Mouse (Mus musculus): Measurements from ENCODE around the gene Cd81. TPM values are rescaled to one million over a fixed set of nuclear protein-coding genes. Genes with fewer than 3 reads are reported as not detected.

Gene Cd81
- total RNA-seq, 2 experiments from 2014 or later: 65.9 to 80.4 TPM

DNA sequence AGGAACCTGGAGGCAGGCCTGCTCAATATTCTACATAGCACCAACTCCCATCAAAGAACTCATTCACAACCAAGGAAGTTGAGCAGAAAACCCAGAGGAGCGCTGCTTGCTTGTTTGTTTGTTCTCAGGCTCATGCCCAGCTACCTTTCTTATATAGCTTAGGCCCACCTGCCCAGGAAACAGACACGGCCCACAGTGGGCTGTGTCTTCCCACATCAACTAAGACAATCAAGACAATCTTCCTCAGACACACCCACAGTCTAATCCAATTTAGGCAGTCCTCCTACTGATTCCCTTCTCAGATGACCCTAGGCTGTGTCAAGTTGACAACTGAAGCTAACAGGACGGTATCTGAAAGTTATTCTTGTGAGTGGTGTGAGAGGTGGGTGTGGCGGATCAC is 53.5 kb downstream of the Cd81 start, which contains the start of gene Kcnq1:
Kcnq1 (plus strand) TSS at position 301 of the 400 bp plus-strand sequence.
- no peak for ATAC-seq (replicated peaks; ENCODE audit: low FRiP score, poor library complexity, severe bottlenecking)

DNA sequence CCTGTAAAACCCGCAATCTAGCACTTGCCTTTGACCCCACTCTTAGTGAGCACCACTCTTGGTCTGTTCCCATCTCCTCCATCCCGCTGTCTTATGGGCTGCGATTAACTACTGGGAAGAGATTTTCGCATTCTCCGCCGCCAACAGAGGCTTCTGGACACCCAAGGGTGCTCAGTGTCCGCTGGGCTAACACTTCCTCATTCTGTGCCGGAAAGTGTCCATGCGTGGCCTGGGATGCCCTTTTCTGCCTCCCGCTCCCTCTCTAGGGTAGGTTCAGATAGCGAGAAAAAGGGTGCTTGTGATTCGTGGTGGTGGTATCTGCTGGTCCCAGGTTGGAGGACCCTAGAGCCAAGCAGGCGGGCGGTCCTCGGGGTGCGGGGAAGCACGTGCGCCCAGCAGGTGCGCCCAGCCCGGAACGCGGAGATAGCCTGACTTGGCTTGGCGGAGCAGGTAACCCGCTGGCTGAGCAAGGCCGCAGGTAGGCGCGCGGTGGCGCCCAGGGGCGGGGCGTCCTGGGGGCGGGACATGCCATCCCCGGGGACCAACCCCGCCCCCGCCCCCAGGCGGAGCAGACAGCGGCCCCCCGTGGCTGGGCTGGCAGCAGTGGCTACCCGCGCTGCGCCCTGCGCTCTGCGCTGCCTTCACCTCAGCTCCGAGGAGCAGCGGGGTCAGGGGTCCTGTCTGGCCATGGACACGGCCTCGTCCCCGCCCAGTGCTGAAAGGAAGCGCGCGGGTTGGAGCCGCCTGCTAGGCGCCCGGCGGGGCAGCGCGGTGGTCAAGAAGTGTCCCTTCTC is 54.3 kb downstream of the Cd81 start:
- ATAC-seq (replicated peaks; ENCODE audit: low FRiP score, poor library complexity, severe bottlenecking): no peak

DNA sequence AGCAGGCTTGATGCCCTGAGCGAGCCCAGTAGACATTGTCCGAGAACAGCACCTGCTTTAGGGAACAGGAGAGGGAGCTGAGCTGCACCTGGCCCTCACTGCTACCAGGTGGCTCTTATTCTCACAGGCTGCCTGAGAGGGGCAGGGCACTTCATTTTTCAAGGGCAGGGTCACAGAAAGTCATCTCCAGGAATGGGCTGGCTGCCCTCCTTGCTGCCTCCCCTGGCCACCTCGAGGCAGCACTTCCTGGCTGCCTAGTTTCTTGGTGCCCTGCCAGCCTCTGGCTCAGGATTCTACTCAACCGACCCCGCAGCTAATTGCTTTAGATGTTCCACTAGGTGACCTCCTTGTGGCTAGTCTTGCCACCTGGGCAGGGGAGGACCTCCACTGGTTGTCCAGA is 55.7 kb downstream of the Cd81 start:
- ATAC-seq (replicated peaks; ENCODE audit: low FRiP score, poor library complexity, severe bottlenecking): no peak

DNA sequence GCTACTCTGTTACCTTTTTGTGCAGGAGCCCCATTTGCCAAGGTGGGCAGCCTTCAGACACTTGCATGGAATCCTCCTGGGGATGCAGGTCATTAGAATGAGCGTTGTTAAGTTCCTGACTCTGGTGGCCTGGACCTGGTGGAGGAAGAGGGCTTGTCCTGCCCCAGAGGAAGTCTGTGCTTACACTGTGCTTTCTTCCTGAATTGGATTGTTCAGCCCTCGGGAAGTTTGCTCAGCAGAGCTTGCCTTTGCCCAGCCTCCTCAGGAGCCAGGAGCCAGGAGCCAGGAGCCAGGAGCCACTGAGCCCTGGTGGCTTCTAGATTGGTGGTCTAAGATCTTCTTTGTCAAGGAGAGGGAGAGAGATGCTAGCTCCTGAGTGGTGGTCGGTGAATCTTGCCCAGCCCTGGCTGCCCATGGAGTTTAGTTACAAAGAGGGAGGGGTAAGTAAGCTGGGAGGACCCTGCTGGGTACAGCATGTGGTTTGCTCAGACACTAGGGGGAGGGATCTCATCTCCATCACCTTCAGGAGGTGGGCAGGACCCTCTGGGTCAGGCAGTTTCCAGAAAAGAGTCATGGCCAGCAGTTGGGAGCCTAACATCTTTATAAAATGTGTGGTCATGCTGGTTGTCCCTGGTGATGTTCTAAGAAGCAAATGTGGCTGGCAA is 56.6 kb downstream of the Cd81 start:
- ATAC-seq (replicated peaks; ENCODE audit: low FRiP score, poor library complexity, severe bottlenecking): no peak

DNA sequence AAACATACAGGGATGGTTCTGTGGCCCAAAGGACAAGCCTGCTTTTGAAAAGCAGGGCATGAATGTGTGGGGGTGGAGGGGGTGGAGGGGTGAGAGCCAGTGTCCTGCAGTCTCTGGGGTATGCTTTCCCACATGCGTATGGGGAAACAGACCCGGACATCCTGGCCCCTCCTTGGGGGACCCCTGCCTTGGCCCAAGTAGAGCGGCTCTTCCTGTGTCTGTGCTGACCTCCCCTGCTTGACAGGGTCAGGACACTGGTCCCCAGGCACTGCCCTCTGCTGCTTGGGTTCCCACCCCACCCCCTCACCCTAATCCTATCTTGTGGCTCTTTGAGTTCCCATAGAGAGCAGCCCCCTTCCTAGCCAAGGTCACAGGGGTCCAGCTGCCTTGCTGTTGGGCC is 57.2 kb downstream of the Cd81 start:
- ATAC-seq (replicated peaks; ENCODE audit: low FRiP score, poor library complexity, severe bottlenecking): no peak

DNA sequence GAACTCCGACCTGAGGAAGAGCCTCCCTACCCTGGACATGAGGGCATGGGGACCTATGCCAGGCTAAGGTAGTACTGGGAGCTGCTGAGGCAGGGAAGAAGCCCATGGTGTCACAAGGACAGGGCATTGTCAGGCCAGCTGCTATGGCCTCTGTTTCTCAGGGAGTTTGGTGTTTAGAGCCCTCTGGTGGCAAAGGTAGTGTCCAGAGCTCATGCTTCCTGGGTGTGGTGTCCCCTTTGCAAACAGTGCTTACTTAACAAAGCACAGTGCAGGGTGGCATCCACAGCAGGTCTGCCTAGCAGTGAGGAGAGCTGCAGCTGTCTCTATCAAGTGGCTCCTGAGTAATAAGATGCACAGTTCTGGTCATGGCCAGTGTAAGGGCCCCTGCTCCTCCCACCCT is 58.3 kb downstream of the Cd81 start:
- no peak for ATAC-seq (replicated peaks; ENCODE audit: low FRiP score, poor library complexity, severe bottlenecking)

DNA sequence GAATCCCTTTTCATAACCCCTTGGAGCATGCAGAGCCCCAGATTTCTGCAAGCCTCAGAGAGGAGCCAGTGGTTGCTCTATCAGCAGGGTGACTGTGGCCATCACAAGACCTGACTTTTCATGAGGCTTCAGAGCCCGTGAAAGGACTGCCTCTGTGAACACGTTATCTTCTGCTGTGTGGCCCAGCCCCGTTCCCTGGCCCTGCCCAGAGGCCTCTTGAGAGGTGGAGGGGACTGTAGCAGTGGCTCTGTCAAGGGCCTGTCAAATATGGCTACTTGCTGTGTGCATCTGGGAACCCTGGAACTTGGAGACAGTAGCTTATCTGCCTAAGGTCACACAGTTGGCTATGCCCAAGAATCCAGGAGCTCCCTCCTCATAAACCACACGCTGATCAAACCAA is 59.2 kb downstream of the Cd81 start:
- no peak for ATAC-seq (replicated peaks; ENCODE audit: low FRiP score, poor library complexity, severe bottlenecking)

DNA sequence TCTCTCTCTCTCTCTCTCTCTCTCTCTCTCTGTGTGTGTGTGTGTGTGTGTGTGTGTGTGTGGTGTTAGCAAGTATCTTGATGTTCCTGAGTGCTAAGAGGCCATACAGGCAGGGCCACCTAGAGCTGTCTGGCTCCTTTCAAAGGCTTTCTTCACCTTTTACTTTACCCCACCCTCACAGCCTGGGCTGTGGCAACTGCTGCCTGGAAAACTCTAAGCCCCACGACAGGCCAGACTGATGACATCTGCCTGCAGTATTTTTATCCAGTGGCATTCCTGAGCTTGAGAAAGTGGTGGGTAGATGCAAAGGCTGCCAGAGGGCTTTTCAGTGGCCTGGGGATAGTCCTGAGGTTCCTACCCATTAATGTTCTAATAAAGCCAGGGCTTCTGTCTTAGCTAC is 59.9 kb downstream of the Cd81 start:
- ATAC-seq (replicated peaks; ENCODE audit: low FRiP score, poor library complexity, severe bottlenecking): no peak

DNA sequence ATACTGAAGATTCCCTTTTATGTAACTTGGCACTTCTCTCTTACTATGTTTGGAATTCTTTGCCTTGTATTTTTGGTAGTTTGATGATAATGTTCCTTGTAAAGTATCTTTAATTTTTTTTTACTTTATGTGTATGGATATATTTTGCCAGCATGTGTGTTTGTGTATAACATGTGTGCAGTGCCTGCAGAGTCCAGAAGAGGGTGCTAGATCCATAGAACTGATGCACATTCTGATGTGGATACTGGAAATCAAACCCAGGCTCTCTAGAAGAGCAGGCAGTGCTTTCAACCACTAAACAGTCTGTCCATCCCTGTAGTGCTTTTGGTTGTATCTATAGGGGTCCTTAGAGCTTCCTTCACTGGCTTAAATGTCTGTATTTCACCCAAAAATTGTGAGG is 62.2 kb downstream of the Cd81 start:
- ATAC-seq (replicated peaks; ENCODE audit: low FRiP score, poor library complexity, severe bottlenecking): no peak

DNA sequence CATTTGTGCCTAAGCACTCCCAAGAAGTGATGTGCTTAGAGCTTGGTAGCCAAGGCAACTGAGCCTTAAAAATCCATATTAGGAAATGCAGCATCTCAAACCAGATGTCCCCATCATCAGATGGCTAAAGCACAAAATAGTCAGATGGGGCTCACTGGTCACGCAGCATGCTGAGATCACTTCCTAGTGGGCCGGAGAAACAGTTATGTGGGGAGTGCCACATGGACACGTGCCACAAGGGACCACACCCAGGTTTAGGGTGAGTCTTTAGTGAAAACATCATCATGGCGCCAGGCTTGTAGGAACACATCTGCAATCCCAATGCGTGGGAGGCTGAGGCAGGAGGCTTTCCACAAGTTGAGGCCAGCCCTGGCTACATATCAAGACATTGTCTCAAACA is 64.0 kb downstream of the Cd81 start:
- ATAC-seq (replicated peaks; ENCODE audit: low FRiP score, poor library complexity, severe bottlenecking): no peak

Other genes with a start within 250 kb of the Cd81 start
- not detected in 2 replicates for gene Th, start 121.6 kb upstream of the Cd81 start, total RNA-seq (2015; ENCODE audit: low replicate concordance)
- not detected in 2 replicates for gene Th, start 121.6 kb upstream of the Cd81 start, total RNA-seq (2017; ENCODE audit: low replicate concordance)
- not detected in 2 replicates for gene Ascl2, start 83.5 kb upstream of the Cd81 start, total RNA-seq (2015; ENCODE audit: low replicate concordance)
- not detected in 2 replicates for gene Ascl2, start 83.5 kb upstream of the Cd81 start, total RNA-seq (2017; ENCODE audit: low replicate concordance)
- gene Tspan32, start 47.7 kb upstream of the Cd81 start, total RNA-seq (2015; ENCODE audit: low replicate concordance): 77.4 and 78.8 TPM in 2 replicates
- gene Tspan32, start 47.7 kb upstream of the Cd81 start, total RNA-seq (2017; ENCODE audit: low replicate concordance): 55.2 and 79.5 TPM in 2 replicates
- gene Tssc4, start 16.5 kb downstream of the Cd81 start, total RNA-seq (2015; ENCODE audit: low replicate concordance): 1.3 and 11.1 TPM in 2 replicates
- 5.3 and 16.4 TPM in 2 replicates for gene Tssc4, start 16.5 kb downstream of the Cd81 start, total RNA-seq (2017; ENCODE audit: low replicate concordance)
- gene Trpm5, start 41.9 kb downstream of the Cd81 start, total RNA-seq (2015; ENCODE audit: low replicate concordance): not detected in 2 replicates
- not detected in 2 replicates for gene Trpm5, start 41.9 kb downstream of the Cd81 start, total RNA-seq (2017; ENCODE audit: low replicate concordance)
- not detected in 2 replicates for gene Kcnq1, start 53.6 kb downstream of the Cd81 start, total RNA-seq (2015; ENCODE audit: low replicate concordance)
- gene Kcnq1, start 53.6 kb downstream of the Cd81 start, total RNA-seq (2017; ENCODE audit: low replicate concordance): not detected in 2 replicates